26 mouse cellular contexts compared by ENCODE assay signal in the genomic region with DNA sequence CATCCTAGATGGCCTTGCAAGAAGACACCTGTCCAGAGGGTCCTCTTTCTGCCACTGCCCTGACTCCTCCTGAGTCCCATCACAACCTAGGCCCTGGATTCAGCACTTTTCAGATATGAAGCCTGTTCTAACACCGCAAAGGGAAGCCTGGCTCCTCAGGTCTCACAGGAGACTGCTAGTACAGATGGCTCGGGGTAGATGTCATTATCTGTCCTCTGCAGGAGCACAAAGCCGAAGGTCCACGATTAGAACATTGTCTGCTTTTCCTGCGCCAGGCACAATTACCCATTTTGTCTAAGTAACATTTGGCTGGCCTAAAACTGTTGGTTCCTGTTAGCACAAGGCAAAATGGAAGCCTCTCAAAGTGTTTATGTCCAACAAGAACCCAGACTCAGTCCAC.
DNase-seq lines count a peak whose midpoint lies in the region; ATAC-seq lines count a peak whose summit lies in the region.
"Had no signal": no experiment of that assay in that cellular context is flagged by ENCODE, and none has a peak within 500 bp of the region (broad histone marks: within the 10 kb centered on the region; RNA-seq: fewer than 3 reads in every experiment).

No protein-coding gene starts in this region.

- H3K4me1 ChIP-seq in heart, embryonic 12.5 days (replicated peaks): peaks cover 10% of the 10 kb centered on the region; the same call in 1 of the 2 replicates
- H3K4me1 ChIP-seq in liver, embryonic 16.5 days (ENCODE audit: control insufficient read depth, low read depth, low read length): peaks cover 3% of the 10 kb centered on the region; the same call in 1 of the 2 replicates
- H3K4me1 ChIP-seq in midbrain, embryonic 13.5 days (replicated peaks): peaks cover 10% of the 10 kb centered on the region

- no peak overlapping the region for H3K4me3 ChIP-seq in heart, embryonic 12.5 days
- no peak overlapping the region for H3K4me3 ChIP-seq in liver, embryonic 16.5 days (ENCODE audit: low read depth, low read length)
- H3K4me3 ChIP-seq in midbrain, embryonic 13.5 days (replicated peaks): no peak overlapping the region
- H3K4me3 ChIP-seq: embryonic facial prominence, embryonic 12.5 days; erythroblast, embryonic 14.5 days; heart, embryonic 13.5 days; intestine, embryonic 15.5 days; neural tube, embryonic 15.5 days had no signal

- H3K36me3 ChIP-seq in heart, embryonic 12.5 days: no peaks in the 10 kb centered on the region
- no peaks in the 10 kb centered on the region for H3K36me3 ChIP-seq in liver, embryonic 16.5 days (ENCODE audit: control insufficient read depth, insufficient read depth)
- H3K36me3 ChIP-seq in midbrain, embryonic 13.5 days: no peaks in the 10 kb centered on the region
- H3K36me3 ChIP-seq: heart, embryonic 13.5 days; intestine, embryonic 15.5 days; neural tube, embryonic 15.5 days had no signal

- no peaks in the 10 kb centered on the region for H3K9me3 ChIP-seq in heart, embryonic 12.5 days (replicated peaks)
- H3K9me3 ChIP-seq in liver, embryonic 16.5 days (replicated peaks; ENCODE audit: control insufficient read depth, low read length): no peaks in the 10 kb centered on the region
- no peaks in the 10 kb centered on the region for H3K9me3 ChIP-seq in midbrain, embryonic 13.5 days
- H3K9me3 ChIP-seq: embryonic facial prominence, embryonic 12.5 days; heart, embryonic 13.5 days; intestine, embryonic 15.5 days; neural tube, embryonic 15.5 days had no signal

- peak; percentile 60; the same call in 1 of the 2 replicates for ATAC-seq in cerebellum, adult (ENCODE audit: insufficient number of reproducible peaks, low FRiP score, low TSS enrichment)
- peak; percentile 57; the same call in 1 of the 2 replicates for ATAC-seq in heart, embryonic 12.5 days (ENCODE audit: insufficient number of reproducible peaks, low FRiP score)
- ATAC-seq in common myeloid progenitor, adult 5-6 weeks (replicated peaks; ENCODE audit: low read depth, poor library complexity, severe bottlenecking): peak; percentile 24; the same call in 1 of the 2 replicates
- peak; percentile 90 for ATAC-seq in liver, embryonic 16.5 days (ENCODE audit: low read depth)
- ATAC-seq in midbrain, embryonic 13.5 days: no peak
- ATAC-seq: forebrain, embryonic 14.5 days; intestine, embryonic 15.5 days; midbrain, embryonic 16.5 days; Patski had no signal

- no peak overlapping the region for H3K27ac ChIP-seq in heart, embryonic 12.5 days (ENCODE audit: poor library complexity, severe bottlenecking)
- H3K27ac ChIP-seq in liver, embryonic 16.5 days (ENCODE audit: low read length): peak overlapping the region; percentile 12; the same call in 1 of the 2 replicates
- no peak overlapping the region for H3K27ac ChIP-seq in midbrain, embryonic 13.5 days
- H3K27ac ChIP-seq: embryonic facial prominence, embryonic 12.5 days; heart, embryonic 13.5 days; hindbrain, embryonic 14.5 days; intestine, embryonic 15.5 days; neural tube, embryonic 15.5 days had no signal

- WGBS in heart, embryonic 12.5 days: 62% methylated on average over 5 of the region's 5 CpGs
- WGBS in liver, embryonic 16.5 days (ENCODE audit: insufficient replicate concordance): 28% methylated on average over 5 of the region's 5 CpGs
- 92% methylated on average over 5 of the region's 5 CpGs for WGBS in midbrain, embryonic 13.5 days

- no peak overlapping the region for H3K9ac ChIP-seq in heart, embryonic 12.5 days
- H3K9ac ChIP-seq in liver, embryonic 16.5 days (ENCODE audit: low read depth, low read length): no peak overlapping the region
- no peak overlapping the region for H3K9ac ChIP-seq in midbrain, embryonic 13.5 days (replicated peaks)
- H3K9ac ChIP-seq: embryonic facial prominence, embryonic 12.5 days; heart, embryonic 13.5 days; hindbrain, embryonic 14.5 days; intestine, embryonic 15.5 days; neural tube, embryonic 15.5 days had no signal

- H3K27me3 ChIP-seq in heart, embryonic 12.5 days (replicated peaks): no peaks in the 10 kb centered on the region
- no peaks in the 10 kb centered on the region; the same call in 1 of the 2 replicates for H3K27me3 ChIP-seq in liver, embryonic 16.5 days (ENCODE audit: control insufficient read depth, insufficient read depth, low read depth, low read length)
- peaks cover 8% of the 10 kb centered on the region for H3K27me3 ChIP-seq in midbrain, embryonic 13.5 days
- H3K27me3 ChIP-seq: embryonic facial prominence, embryonic 12.5 days; heart, embryonic 13.5 days; intestine, embryonic 15.5 days; neural tube, embryonic 15.5 days; Patski had no signal

- no peak overlapping the region for H3K4me2 ChIP-seq in heart, embryonic 12.5 days
- H3K4me2 ChIP-seq in liver, embryonic 16.5 days (ENCODE audit: low read depth, low read length): no peak overlapping the region
- H3K4me2 ChIP-seq in midbrain, embryonic 13.5 days (replicated peaks): no peak overlapping the region
- H3K4me2 ChIP-seq: embryonic facial prominence, embryonic 12.5 days; heart, embryonic 13.5 days; hindbrain, embryonic 14.5 days; intestine, embryonic 15.5 days; neural tube, embryonic 15.5 days had no signal

- DNase-seq in cerebellum, adult 9-11 months: no peak
- no peak for DNase-seq in heart, adult 9 months (ENCODE audit: low spot score in 2 of 2)
- no peak for DNase-seq in adrenal gland, postnatal 14 days
- DNase-seq: adrenal gland, adult 8-10 months; cerebellum, postnatal 25 days; gastrocnemius, postnatal 36 days; heart, postnatal 36 days; kidney, postnatal 14 days; left cerebral cortex, postnatal 4 days; lung, postnatal 10 days; right cerebral cortex, postnatal 14 days; spleen, adult 18-20 months had no signal
